Mouse (Mus musculus): ENCODE data around the gene Gcn1l1. TPM values are rescaled to one million over a fixed set of nuclear protein-coding genes. Genes with fewer than 3 reads are reported as not detected.

Gene Gcn1l1
- total and polyA plus RNA-seq, 3 experiments, result 18.2 to 81.9 (median 62.9) TPM

DNA sequence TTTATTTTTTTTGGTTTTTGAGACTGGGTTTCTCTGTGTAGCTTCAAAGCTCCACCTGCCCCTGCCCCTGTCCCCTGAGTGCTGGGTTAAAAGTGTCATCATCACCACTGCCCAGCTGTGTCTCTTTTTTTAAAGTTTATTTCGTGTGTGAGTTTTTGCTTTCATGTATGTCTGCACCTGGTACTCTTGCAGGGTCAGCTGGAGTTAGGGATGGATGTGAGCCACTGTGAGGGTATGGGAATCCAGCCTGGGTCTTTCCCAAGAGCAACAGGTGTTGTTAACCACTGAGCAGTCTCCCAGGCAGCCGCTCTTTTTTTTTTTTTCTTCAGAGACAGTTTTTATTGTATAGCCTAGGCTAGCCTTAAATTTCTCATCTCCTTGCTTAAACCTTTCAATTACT is 21.7 kb downstream of the Gcn1l1 start:
- Histone ChIP-seq H3K36me3 (replicated peaks in 1 of 2; ENCODE audit: control insufficient read depth in 1 of 2, insufficient read depth in 1 of 2, low read length in 1 of 2) (peaks cover 82 to 96% of the 10 kb centered on the region in 2 experiments), H3K4me3 (replicated peaks in 1 of 3; ENCODE audit: low read depth in 2 of 3, low read length in 2 of 3, poor library complexity in 1 of 3) (no peak overlapping the region), H3K4me2 (ENCODE audit: insufficient read depth, low read depth, poor library complexity, severe bottlenecking) (no peak overlapping the region), H3K79me2 (replicated peaks; ENCODE audit: control insufficient read depth, extremely low read depth, insufficient read depth, poor library complexity, severe bottlenecking) (no peaks in the 10 kb centered on the region), H3K27me3 (replicated peaks) (no peaks in the 10 kb centered on the region), H3K4me1 (ENCODE audit: control insufficient read depth in 1 of 2, insufficient read depth in 2 of 2) (peaks cover 0 to 2% of the 10 kb centered on the region in 2 experiments; a peak in 1 of 4 replicates), H3K9ac (ENCODE audit: insufficient read depth, low read depth) (no peak overlapping the region), H3K9me3 (replicated peaks; ENCODE audit: low read length) (peaks cover 15% of the 10 kb centered on the region), H3K27ac (ENCODE audit: insufficient read depth, low read depth) (no peak overlapping the region)
- no peak for TF ChIP-seq MEF2A (IDR thresholded peaks at IDR 0.05; ENCODE audit: borderline replicate concordance, low read depth, low read length)
- peak; percentile 52 for TF ChIP-seq ETS1 (conservative IDR thresholded peaks at IDR 0.05; ENCODE audit: low read depth, low read length)
- no peak for TF ChIP-seq PAX5 (IDR thresholded peaks at IDR 0.05; ENCODE audit: low read length)
- peak; percentile 45; the same call in 1 of the 2 replicates for TF ChIP-seq ZNF384 (IDR thresholded peaks at IDR 0.05; ENCODE audit: low read depth, low read length)
- no peak for TF ChIP-seq BHLHE40 (IDR thresholded peaks at IDR 0.05; ENCODE audit: low read depth, low read length)
- dilution Hi-C loops (cut with MboI; ENCODE audit: extremely low pct_ligation_motif_present, extremely low pct_unique_long_range_greater_than_20kb, low sequenced_read_pairs), result no loop called here
- in situ Hi-C loops (cut with MboI; ENCODE audit: low pct_ligation_motif_present, low pct_unique_long_range_greater_than_20kb, low sequenced_read_pairs), result no loop called here
- DNase-seq (ENCODE audit: extremely low read depth), result no peak

DNA sequence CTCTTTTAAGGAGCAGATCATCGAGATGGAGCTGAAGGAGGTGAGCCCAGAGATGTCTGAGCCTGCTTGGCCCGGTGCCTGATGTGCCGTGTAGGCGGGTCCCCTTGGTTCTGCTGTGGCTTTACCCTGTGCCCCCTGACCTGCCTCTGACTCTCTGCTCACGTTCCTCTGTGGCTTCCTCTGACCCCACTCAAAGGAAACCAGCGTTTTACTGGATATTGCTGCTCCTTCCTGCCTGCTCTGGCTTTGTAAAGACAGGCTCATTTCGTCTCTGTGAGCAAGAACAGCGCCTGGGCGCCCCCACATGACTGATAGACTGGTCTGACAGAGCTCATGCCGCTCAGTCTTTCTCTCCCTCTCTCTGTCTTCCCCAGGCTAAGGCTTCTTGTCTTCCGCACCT is 26.0 kb downstream of the Gcn1l1 start:
- no peak overlapping the region for H3K9ac ChIP-seq (ENCODE audit: insufficient read depth, low read depth)
- no peaks in the 10 kb centered on the region for H3K79me2 ChIP-seq (replicated peaks; ENCODE audit: control insufficient read depth, extremely low read depth, insufficient read depth, poor library complexity, severe bottlenecking)

DNA sequence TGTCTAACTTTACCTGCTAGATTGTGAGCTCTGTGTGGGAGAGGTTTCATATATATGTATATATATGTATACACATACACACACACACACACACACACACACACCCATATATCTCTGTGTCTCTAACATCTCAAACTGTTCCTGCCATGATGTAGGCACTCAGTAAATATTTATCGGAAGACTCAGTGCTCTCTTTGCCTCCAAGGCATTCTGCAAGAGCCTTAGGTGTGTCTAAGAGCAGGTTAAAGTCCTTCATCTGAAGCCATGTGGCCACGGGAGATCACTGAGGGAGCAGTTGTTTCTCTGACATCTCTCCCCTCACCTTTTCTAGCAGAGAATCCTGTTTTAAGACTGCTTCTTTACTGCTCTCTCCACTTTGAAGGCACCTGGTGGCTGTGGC is 26.5 kb downstream of the Gcn1l1 start:
- no peak overlapping the region for H3K27ac ChIP-seq (ENCODE audit: insufficient read depth, low read depth)
- TF ChIP-seq ZC3H11A (IDR thresholded peaks at IDR 0.05; ENCODE audit: low read depth, low read length), result no peak
- no peak for TF ChIP-seq ZNF384 (IDR thresholded peaks at IDR 0.05; ENCODE audit: low read depth, low read length)
- TF ChIP-seq CHD1 (IDR thresholded peaks at IDR 0.05; ENCODE audit: low read depth, low read length), result no peak
- TF ChIP-seq IRF4 (IDR thresholded peaks at IDR 0.05; ENCODE audit: low read depth, low read length), result no peak
- TF ChIP-seq NELFE (IDR thresholded peaks at IDR 0.05; ENCODE audit: low read depth, low read length), result no peak
- no peak for TF ChIP-seq CHD2 (IDR thresholded peaks at IDR 0.05; ENCODE audit: low read length)
- TF ChIP-seq POLR2A (IDR thresholded peaks at IDR 0.05; ENCODE audit: low read depth, low read length), result no peak
- no peak for TF ChIP-seq GABPA (IDR thresholded peaks at IDR 0.05; ENCODE audit: insufficient replicate concordance, low read depth, low read length)
- no peak for TF ChIP-seq SIN3A (IDR thresholded peaks at IDR 0.05; ENCODE audit: low read length)
- TF ChIP-seq E2F4 (IDR thresholded peaks at IDR 0.05; ENCODE audit: insufficient replicate concordance, low read depth, low read length), result no peak
- no peak for TF ChIP-seq ZMIZ1 (IDR thresholded peaks at IDR 0.05; ENCODE audit: low read depth, low read length)
- TF ChIP-seq PAX5 (IDR thresholded peaks at IDR 0.05; ENCODE audit: low read length), result no peak
- TF ChIP-seq MXI1 (IDR thresholded peaks at IDR 0.05; ENCODE audit: low read depth, low read length), result no peak
- no peak for TF ChIP-seq TCF12 (IDR thresholded peaks at IDR 0.05; ENCODE audit: low read depth, low read length)
- TF ChIP-seq RCOR1 (conservative IDR thresholded peaks at IDR 0.05; ENCODE audit: low read depth, low read length), result no peak
- TF ChIP-seq RAD21 (IDR thresholded peaks at IDR 0.05; ENCODE audit: low read depth, low read length), result no peak
- TF ChIP-seq CTCF (conservative IDR thresholded peaks at IDR 0.05 in 1 of 2, IDR thresholded peaks at IDR 0.05 in 1 of 2; ENCODE audit: low read depth in 2 of 2, low read length in 2 of 2), result no peak
- H3K27me3 ChIP-seq (replicated peaks), result no peaks in the 10 kb centered on the region
- no peak overlapping the region for H3K4me3 ChIP-seq (replicated peaks in 1 of 3; ENCODE audit: low read depth in 2 of 3, low read length in 2 of 3, poor library complexity in 1 of 3)
- peaks cover 0 to under 1% of the 10 kb centered on the region in 2 experiments; a peak in 1 of 4 replicates for H3K4me1 ChIP-seq (ENCODE audit: control insufficient read depth in 1 of 2, insufficient read depth in 2 of 2)
- no peak overlapping the region for H3K9ac ChIP-seq (ENCODE audit: insufficient read depth, low read depth)
- H3K9me3 ChIP-seq (replicated peaks; ENCODE audit: low read length), result no peaks in the 10 kb centered on the region
- H3K36me3 ChIP-seq (replicated peaks in 1 of 2; ENCODE audit: control insufficient read depth in 1 of 2, insufficient read depth in 1 of 2, low read length in 1 of 2), result peaks cover 84 to 96% of the 10 kb centered on the region in 2 experiments
- in situ Hi-C loops (cut with MboI; ENCODE audit: low pct_ligation_motif_present, low pct_unique_long_range_greater_than_20kb, low sequenced_read_pairs) (no loop called here), dilution Hi-C loops (cut with MboI; ENCODE audit: extremely low pct_ligation_motif_present, extremely low pct_unique_long_range_greater_than_20kb, low sequenced_read_pairs) (no loop called here)
- no peak for DNase-seq (ENCODE audit: extremely low read depth)
- no peak overlapping the region for H3K4me2 ChIP-seq (ENCODE audit: insufficient read depth, low read depth, poor library complexity, severe bottlenecking)
- no peaks in the 10 kb centered on the region for H3K79me2 ChIP-seq (replicated peaks; ENCODE audit: control insufficient read depth, extremely low read depth, insufficient read depth, poor library complexity, severe bottlenecking)

More for the DNA sequence above, 26.0 kb downstream of the Gcn1l1 start:
- Histone ChIP-seq H3K4me3 (replicated peaks in 1 of 3; ENCODE audit: low read depth in 2 of 3, low read length in 2 of 3, poor library complexity in 1 of 3) (no peak overlapping the region), H3K27ac (ENCODE audit: insufficient read depth, low read depth) (no peak overlapping the region), H3K36me3 (replicated peaks in 1 of 2; ENCODE audit: control insufficient read depth in 1 of 2, insufficient read depth in 1 of 2, low read length in 1 of 2) (peaks cover 84 to 96% of the 10 kb centered on the region in 2 experiments), H3K4me1 (ENCODE audit: control insufficient read depth in 1 of 2, insufficient read depth in 2 of 2) (peaks cover 0 to 2% of the 10 kb centered on the region in 2 experiments; a peak in 1 of 4 replicates), H3K4me2 (ENCODE audit: insufficient read depth, low read depth, poor library complexity, severe bottlenecking) (no peak overlapping the region), H3K27me3 (replicated peaks) (no peaks in the 10 kb centered on the region), H3K9me3 (replicated peaks; ENCODE audit: low read length) (no peaks in the 10 kb centered on the region)
- TF ChIP-seq CHD2 (IDR thresholded peaks at IDR 0.05; ENCODE audit: low read length) (no peak), JUND (conservative IDR thresholded peaks at IDR 0.05; ENCODE audit: low read depth, low read length) (no peak), HCFC1 (IDR thresholded peaks at IDR 0.05; ENCODE audit: low read depth, low read length) (no peak), ETS1 (conservative IDR thresholded peaks at IDR 0.05; ENCODE audit: low read depth, low read length) (no peak), CHD1 (IDR thresholded peaks at IDR 0.05; ENCODE audit: low read depth, low read length) (no peak), USF2 (conservative IDR thresholded peaks at IDR 0.05; ENCODE audit: low read depth, low read length) (no peak), ZNF384 (IDR thresholded peaks at IDR 0.05; ENCODE audit: low read depth, low read length) (no peak), CTCF (conservative IDR thresholded peaks at IDR 0.05 in 1 of 2, IDR thresholded peaks at IDR 0.05 in 1 of 2; ENCODE audit: low read depth in 2 of 2, low read length in 2 of 2) (no peak)
- dilution Hi-C loops (cut with MboI; ENCODE audit: extremely low pct_ligation_motif_present, extremely low pct_unique_long_range_greater_than_20kb, low sequenced_read_pairs), result no loop called here
- no peak for DNase-seq (ENCODE audit: extremely low read depth)
- in situ Hi-C loops (cut with MboI; ENCODE audit: low pct_ligation_motif_present, low pct_unique_long_range_greater_than_20kb, low sequenced_read_pairs), result no loop called here
